Mouse (Mus musculus) WW6 (cell line): ENCODE measurements around the gene Prelid1.

Experiments
- DNase-seq: peaks from one replicate; pipeline ENCODE4 v3.0.0-alpha.2; 2013; ENCODE audit warnings: low read depth, low spot score

Prelid1 gene

GRCm38 (mm10) chr13:55319931-55320533 is at the start of gene Prelid1:
Gene Prelid1, plus strand, starts transcription at chr13:55320500.
- DNase-seq, result no peak

- no peak for DNase-seq
Measured at GRCm38 (mm10) chr13:55277203-55277602, 43.1 kb upstream of the Prelid1 start.

GRCm38 (mm10) chr13:55277646-55278045 is 42.7 kb upstream of the Prelid1 start:
- no peak for DNase-seq

- DNase-seq, result no peak
Measured at GRCm38 (mm10) chr13:55288854-55289253, 31.4 kb upstream of the Prelid1 start.

- DNase-seq, result no peak
Measured at GRCm38 (mm10) chr13:55296760-55297159, 23.5 kb upstream of the Prelid1 start.

- DNase-seq, result no peak
Measured at GRCm38 (mm10) chr13:55300913-55301312, 19.4 kb upstream of the Prelid1 start.

GRCm38 (mm10) chr13:55312028-55312630 is 8.2 kb upstream of the Prelid1 start:
- DNase-seq, result no peak

GRCm38 (mm10) chr13:55313051-55313450 is 7.2 kb upstream of the Prelid1 start:
- no peak for DNase-seq

GRCm38 (mm10) chr13:55314891-55315412 is 5.3 kb upstream of the Prelid1 start:
- DNase-seq, result no peak

- DNase-seq, result no peak
Measured at GRCm38 (mm10) chr13:55318351-55318750, 1.9 kb upstream of the Prelid1 start.

- no peak for DNase-seq
Measured at GRCm38 (mm10) chr13:55321434-55322129, 1.3 kb downstream of the Prelid1 start, which contains the start of gene Rab24. Gene Rab24, minus strand, starts transcription at chr13:55321946.

GRCm38 (mm10) chr13:55322130-55322825 is 2.0 kb downstream of the Prelid1 start:
- DNase-seq, result no peak

- no peak for DNase-seq
Measured at GRCm38 (mm10) chr13:55325596-55325995, 5.3 kb downstream of the Prelid1 start.

- DNase-seq, result no peak
Measured at GRCm38 (mm10) chr13:55327169-55327568, 6.9 kb downstream of the Prelid1 start.

GRCm38 (mm10) chr13:55327633-55328032 is 7.3 kb downstream of the Prelid1 start:
- DNase-seq, result peak; percentile 70

- DNase-seq, result no peak
Measured at GRCm38 (mm10) chr13:55328171-55328570, 7.9 kb downstream of the Prelid1 start.

GRCm38 (mm10) chr13:55328641-55329040 is 8.3 kb downstream of the Prelid1 start:
- DNase-seq, result no peak

- no peak for DNase-seq
Measured at GRCm38 (mm10) chr13:55329109-55329682, 8.9 kb downstream of the Prelid1 start.

GRCm38 (mm10) chr13:55329683-55330566 is 9.6 kb downstream of the Prelid1 start, which contains the start of gene Mxd3:
Gene Mxd3, minus strand, starts transcription at chr13:55329823.
- peak; percentile 68 for DNase-seq

- no peak for DNase-seq
Measured at GRCm38 (mm10) chr13:55330567-55331400, 10.5 kb downstream of the Prelid1 start.
